Mouse (Mus musculus): Measurements from ENCODE around the gene Klhl5.

- TF ChIP-seq CTCF (IDR thresholded peaks at IDR 0.05; ENCODE audit: low read depth, low read length) = no peak
- no peak for TF ChIP-seq POLR2A (IDR thresholded peaks at IDR 0.05; ENCODE audit: insufficient read depth, low read length)
- no peak for TF ChIP-seq EP300 (IDR thresholded peaks at IDR 0.05; ENCODE audit: insufficient read depth, low read depth, low read length)
Observed at GRCm38 (mm10) chr5:65137073-65137472, 29.7 kb downstream of the Klhl5 start.

Measured in ES-Bruce4 (cell line).